Mouse (Mus musculus) stomach, postnatal 0 days (tissue): Measurements from ENCODE around the gene Usp29.
"Not testable (repeated sequence)": the region's sequence is repeated elsewhere in the genome, so short reads cannot be mapped to it uniquely, and the experiment has no call there.

Experiments used
- CTCF ChIP-seq: IDR thresholded peaks from 2 replicates; pipeline ENCODE4 v1.5.1; 2016; ENCODE audit warnings: antibody characterized with exemption, low read depth, mild to moderate bottlenecking, moderate library complexity
- EP300 ChIP-seq: optimal IDR thresholded peaks from 2 replicates; pipeline ENCODE3; 2016; ENCODE audit warnings: antibody characterized with exemption

DNA sequence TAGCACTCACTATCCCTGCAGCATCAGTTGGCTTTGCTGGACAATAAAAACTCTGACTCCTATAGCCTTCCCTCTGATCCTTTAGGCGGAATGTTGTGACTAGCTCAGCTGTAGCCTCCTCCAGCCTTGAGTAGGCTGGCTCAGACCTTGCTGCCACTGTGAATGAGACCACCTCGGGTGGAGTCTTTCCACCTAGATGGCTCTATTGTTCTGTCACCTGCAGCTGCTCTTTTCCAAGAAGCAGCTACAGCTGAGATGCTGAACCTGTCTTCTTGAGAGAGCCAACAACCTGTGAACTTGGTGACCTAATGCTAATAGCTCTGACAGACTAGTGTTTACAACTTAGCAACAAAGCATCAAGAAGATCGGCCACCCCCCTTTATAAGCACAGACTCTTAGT lies 268.5 kb downstream of the Usp29 start:
- TF ChIP-seq CTCF, EP300: not testable (repeated sequence)
